Mouse (Mus musculus) liver, embryonic 14.5 days (tissue): ENCODE results near the gene Nup210.

Experiments
- CTCF ChIP-seq: IDR thresholded peaks from 2 replicates; pipeline ENCODE4 v1.5.1; 2016; ENCODE audit warnings: antibody characterized with exemption, low read depth, control low read depth
- EP300 ChIP-seq: IDR thresholded peaks from 2 replicates; pipeline ENCODE4 v1.6.1; 2016; ENCODE audit warnings: antibody characterized with exemption, low read depth

DNA sequence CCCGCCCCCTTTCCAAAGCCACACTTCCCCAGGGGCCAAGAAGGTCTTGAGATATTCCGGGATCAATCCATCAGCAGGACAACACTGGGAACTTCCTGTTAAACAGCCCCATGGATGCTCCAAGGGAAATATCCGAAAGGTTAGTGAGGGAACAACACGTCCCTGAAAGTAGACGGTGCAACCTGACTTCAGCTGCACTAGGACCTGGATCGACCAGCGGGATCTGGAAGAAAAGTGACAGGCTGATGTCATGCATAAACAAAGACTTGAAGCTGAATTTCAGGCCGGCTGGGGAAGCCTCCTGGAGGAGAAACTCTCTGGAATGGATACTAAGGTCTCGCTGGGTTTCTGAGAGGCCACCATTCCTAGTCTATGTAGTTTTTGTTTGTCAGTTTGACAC is 520 bp upstream of the Nup210 start:
- TF ChIP-seq CTCF (no peak), EP300 (no peak)
